Comparison of ENCODE assay signal across 12 mouse cellular contexts in genomic region chr1:53333527-53333926, GRCm38 (mm10). TPM values are rescaled to one million over a fixed set of nuclear protein-coding genes. Genes with fewer than 3 reads are reported as not detected.
"Had no signal": no experiment of that assay in that cellular context is flagged by ENCODE, and none has a peak within 500 bp of the region (broad histone marks: within the 10 kb centered on the region; RNA-seq: fewer than 3 reads in every experiment).

No protein-coding gene starts in this region.

RNA-seq across cellular contexts. Expression of gene Asdurf, which starts 18.9 kb away (rescaled TPM):
- polyA plus RNA-seq: small intestine, adult 2 months; spleen, adult 2 months; testis, adult 2 months; thymus, adult 2 months; urinary bladder, adult 2 months had no signal

RNA-seq across cellular contexts. Expression of gene Gm28551, which starts 18.9 kb away (rescaled TPM):
- polyA plus RNA-seq: small intestine, adult 2 months; spleen, adult 2 months; testis, adult 2 months; thymus, adult 2 months had no signal

RNA-seq across cellular contexts. Expression of gene Gm28778, which starts 36.6 kb away (rescaled TPM):
- polyA plus RNA-seq: neural tube, embryonic 13.5 days; neural tube, embryonic 14.5 days; neural tube, embryonic 15.5 days; stomach, embryonic 14.5 days; stomach, embryonic 15.5 days; stomach, embryonic 16.5 days; thymus, postnatal 0 days; urinary bladder, adult 2 months had no signal
